Mouse (Mus musculus): ENCODE results near the gene Sel1l3. TPM values are rescaled to one million over a fixed set of nuclear protein-coding genes. Genes with fewer than 3 reads are reported as not detected.

Gene Sel1l3
- polyA plus RNA-seq, 1 experiment from 2014 or later, result 2.7 TPM

DNA sequence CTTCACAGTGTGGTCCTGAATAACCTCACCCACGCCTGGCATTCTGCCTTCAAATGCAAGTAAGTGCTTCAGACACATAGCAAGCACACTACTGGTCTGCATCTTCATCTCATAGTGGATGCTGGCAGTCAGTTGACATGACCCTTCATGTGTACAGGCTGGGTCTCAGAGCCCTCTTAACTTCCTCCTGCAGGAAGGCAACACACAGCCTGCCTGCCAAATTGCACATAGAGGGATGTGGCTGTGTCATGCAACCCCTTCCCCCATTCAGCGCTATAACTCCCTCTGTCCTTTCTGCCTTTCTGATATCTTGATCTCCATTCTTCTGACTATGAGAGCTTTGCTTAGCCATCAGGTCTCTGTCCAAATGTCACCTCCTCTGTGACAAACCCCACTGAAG lies 19.3 kb downstream of the Sel1l3 start:
- H3K9ac ChIP-seq (ENCODE audit: low read depth, low read length), result no peak overlapping the region
- DNase-seq (ENCODE audit: low spot score) (no peak), ATAC-seq (ENCODE audit: low FRiP score) (no peak)
- H3K9me3 ChIP-seq (ENCODE audit: control insufficient read depth, low read length), result no peaks in the 10 kb centered on the region
- H3K4me1 ChIP-seq (replicated peaks; ENCODE audit: control insufficient read depth, insufficient read depth, low read length), result no peaks in the 10 kb centered on the region
- no peaks in the 10 kb centered on the region for H3K27me3 ChIP-seq (ENCODE audit: control insufficient read depth, insufficient read depth, low read length)
- WGBS, result 86% methylated on average over 2 of the region's 2 CpGs
- H3K4me3 ChIP-seq (ENCODE audit: low read depth, low read length), result no peak overlapping the region
- no peaks in the 10 kb centered on the region for H3K36me3 ChIP-seq (ENCODE audit: control insufficient read depth, insufficient read depth, low read length)
- H3K27ac ChIP-seq (ENCODE audit: low read depth, low read length), result no peak overlapping the region
- H3K4me2 ChIP-seq (replicated peaks; ENCODE audit: low read depth, low read length), result no peak overlapping the region

DNA sequence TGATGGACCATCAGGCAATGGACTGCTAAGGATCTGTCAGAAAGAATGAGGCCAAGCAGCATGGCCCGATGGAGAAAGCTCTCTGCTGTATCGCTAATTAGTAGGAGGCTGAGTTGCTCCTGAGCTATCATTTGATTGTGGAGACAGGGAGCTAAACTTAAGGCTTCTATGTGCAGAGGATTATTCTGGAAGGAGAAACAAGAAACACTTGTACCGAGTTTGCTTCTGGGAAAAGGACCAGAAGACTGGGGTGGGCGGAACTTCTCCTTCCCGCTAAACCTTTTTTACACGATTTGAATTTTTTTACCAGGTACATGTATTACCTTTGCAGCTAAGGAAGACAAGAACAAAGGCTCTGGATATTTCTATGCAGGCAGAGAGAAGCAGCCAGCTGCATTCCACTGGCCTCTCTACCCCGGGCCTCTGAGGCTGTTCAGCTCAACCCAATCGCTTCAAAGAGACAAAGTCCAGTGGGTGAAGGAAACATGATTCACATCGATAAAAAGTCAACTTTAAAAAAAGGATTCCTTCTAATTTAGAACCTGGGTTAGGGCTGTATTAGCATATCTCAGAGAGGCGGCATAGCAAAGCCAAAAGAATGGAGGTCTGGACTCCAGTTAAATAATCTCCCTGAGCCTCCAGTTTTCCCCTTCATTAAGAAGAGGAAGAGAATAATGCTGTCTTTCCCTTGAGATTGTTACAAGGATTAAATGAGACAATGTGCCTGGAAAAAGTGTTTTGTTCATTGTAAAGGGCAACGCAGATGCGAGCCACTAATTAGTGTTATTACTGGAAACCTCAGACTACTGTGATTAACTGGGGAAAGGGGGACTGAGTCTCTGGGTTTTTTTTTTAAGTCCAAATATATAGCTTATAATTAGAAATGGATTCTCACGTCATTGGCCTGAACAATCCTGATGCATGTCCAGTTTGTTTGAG lies 20.4 kb downstream of the Sel1l3 start:
- no peak overlapping the region for H3K4me3 ChIP-seq (ENCODE audit: low read depth, low read length)
- no peak overlapping the region for H3K9ac ChIP-seq (ENCODE audit: low read depth, low read length)
- H3K4me2 ChIP-seq (replicated peaks; ENCODE audit: low read depth, low read length), result no peak overlapping the region
- DNase-seq (ENCODE audit: low spot score), result no peak
- no peak for ATAC-seq (ENCODE audit: low FRiP score)
- H3K27ac ChIP-seq (ENCODE audit: low read depth, low read length), result no peak overlapping the region
- no peaks in the 10 kb centered on the region for H3K4me1 ChIP-seq (replicated peaks; ENCODE audit: control insufficient read depth, insufficient read depth, low read length)
- H3K27me3 ChIP-seq (ENCODE audit: control insufficient read depth, insufficient read depth, low read length), result no peaks in the 10 kb centered on the region
- H3K36me3 ChIP-seq (ENCODE audit: control insufficient read depth, insufficient read depth, low read length), result no peaks in the 10 kb centered on the region
- 86% methylated on average over 13 of the region's 13 CpGs for WGBS
- H3K9me3 ChIP-seq (ENCODE audit: control insufficient read depth, low read length), result no peaks in the 10 kb centered on the region

DNA sequence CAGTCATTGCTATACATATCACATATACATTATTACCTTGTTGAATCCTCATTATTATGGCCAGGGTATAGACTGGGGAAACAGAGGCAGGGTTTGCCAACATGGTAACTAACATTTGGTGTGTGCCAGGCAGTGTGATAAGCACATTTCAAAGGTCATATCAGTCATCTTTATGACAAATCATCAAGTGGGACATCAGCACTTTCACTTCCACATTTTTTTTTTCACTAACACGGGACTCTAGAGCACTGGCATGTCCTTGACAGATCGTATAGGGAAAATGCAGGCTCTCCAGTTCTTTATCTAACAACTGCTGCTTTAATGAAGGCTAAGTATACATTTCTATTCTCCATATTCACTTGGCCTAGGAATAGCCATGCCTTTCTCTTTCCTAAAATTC lies 25.1 kb downstream of the Sel1l3 start:
- ATAC-seq (ENCODE audit: low FRiP score), result no peak
- no peak overlapping the region for H3K9ac ChIP-seq (ENCODE audit: low read depth, low read length)
- H3K9me3 ChIP-seq (ENCODE audit: control insufficient read depth, low read length), result no peaks in the 10 kb centered on the region
- H3K4me3 ChIP-seq (ENCODE audit: low read depth, low read length), result no peak overlapping the region
- no peak overlapping the region for H3K27ac ChIP-seq (ENCODE audit: low read depth, low read length)
- DNase-seq (ENCODE audit: low spot score), result no peak
- H3K4me2 ChIP-seq (replicated peaks; ENCODE audit: low read depth, low read length), result no peak overlapping the region
- 89% methylated on average over 2 of the region's 2 CpGs for WGBS
- no peaks in the 10 kb centered on the region for H3K36me3 ChIP-seq (ENCODE audit: control insufficient read depth, insufficient read depth, low read length)
- H3K27me3 ChIP-seq (ENCODE audit: control insufficient read depth, insufficient read depth, low read length), result no peaks in the 10 kb centered on the region
- H3K4me1 ChIP-seq (replicated peaks; ENCODE audit: control insufficient read depth, insufficient read depth, low read length), result no peaks in the 10 kb centered on the region

DNA sequence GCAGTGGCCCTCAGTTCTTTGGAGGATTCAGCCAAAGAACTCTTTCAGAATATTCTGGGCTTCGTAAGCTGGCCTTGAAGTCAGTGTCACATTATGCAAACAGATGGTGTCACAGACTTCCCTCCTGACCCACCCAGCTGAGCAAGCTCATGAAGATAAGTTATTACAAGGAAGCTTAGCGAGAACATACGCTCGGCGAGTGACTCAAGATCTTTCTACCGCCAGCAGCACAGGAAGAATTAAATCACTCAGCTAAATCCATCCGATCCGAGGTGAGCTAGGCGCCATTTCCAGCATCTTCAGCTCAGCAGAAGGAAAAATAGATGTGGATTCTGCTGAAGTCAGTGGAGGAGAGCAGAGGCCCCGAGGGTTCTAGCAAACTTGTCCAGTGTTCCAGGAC lies 26.5 kb downstream of the Sel1l3 start:
- H3K4me1 ChIP-seq (replicated peaks; ENCODE audit: control insufficient read depth, insufficient read depth, low read length), result no peaks in the 10 kb centered on the region
- H3K27me3 ChIP-seq (ENCODE audit: control insufficient read depth, insufficient read depth, low read length), result no peaks in the 10 kb centered on the region
- WGBS, result 82% methylated on average over 10 of the region's 10 CpGs
- H3K4me2 ChIP-seq (replicated peaks; ENCODE audit: low read depth, low read length), result no peak overlapping the region
- H3K9ac ChIP-seq (ENCODE audit: low read depth, low read length), result no peak overlapping the region
- H3K4me3 ChIP-seq (ENCODE audit: low read depth, low read length), result no peak overlapping the region
- H3K36me3 ChIP-seq (ENCODE audit: control insufficient read depth, insufficient read depth, low read length), result no peaks in the 10 kb centered on the region
- ATAC-seq (ENCODE audit: low FRiP score), result no peak
- H3K27ac ChIP-seq (ENCODE audit: low read depth, low read length), result no peak overlapping the region
- H3K9me3 ChIP-seq (ENCODE audit: control insufficient read depth, low read length), result no peaks in the 10 kb centered on the region
- DNase-seq (ENCODE audit: low spot score), result no peak

DNA sequence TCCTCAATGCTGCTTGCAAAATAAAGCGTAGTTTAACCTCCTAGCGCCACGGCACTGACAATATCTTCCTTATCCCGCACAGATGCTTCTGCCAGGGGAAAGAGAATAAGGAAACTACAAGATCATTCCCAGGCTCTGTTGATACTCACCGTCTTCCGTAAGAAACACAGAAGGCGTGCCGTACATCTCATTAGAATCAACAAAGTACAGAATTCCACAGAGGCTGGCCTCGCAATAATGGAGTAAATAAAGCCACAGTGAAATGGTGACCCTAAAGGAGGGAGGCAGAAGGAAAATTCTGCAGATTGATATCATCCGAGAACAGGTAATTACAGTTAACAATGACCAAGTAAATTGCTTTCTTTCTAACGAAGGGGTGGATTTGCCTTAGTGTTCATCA lies 27.9 kb downstream of the Sel1l3 start:
- H3K27me3 ChIP-seq (ENCODE audit: control insufficient read depth, insufficient read depth, low read length), result no peaks in the 10 kb centered on the region
- no peak overlapping the region for H3K9ac ChIP-seq (ENCODE audit: low read depth, low read length)
- H3K4me2 ChIP-seq (replicated peaks; ENCODE audit: low read depth, low read length), result no peak overlapping the region
- no peak overlapping the region for H3K4me3 ChIP-seq (ENCODE audit: low read depth, low read length)
- 84% methylated on average over 11 of the region's 11 CpGs for WGBS
- H3K36me3 ChIP-seq (ENCODE audit: control insufficient read depth, insufficient read depth, low read length), result no peaks in the 10 kb centered on the region
- no peak for DNase-seq (ENCODE audit: low spot score)
- H3K9me3 ChIP-seq (ENCODE audit: control insufficient read depth, low read length), result no peaks in the 10 kb centered on the region
- ATAC-seq (ENCODE audit: low FRiP score), result no peak
- H3K27ac ChIP-seq (ENCODE audit: low read depth, low read length), result no peak overlapping the region
- no peaks in the 10 kb centered on the region for H3K4me1 ChIP-seq (replicated peaks; ENCODE audit: control insufficient read depth, insufficient read depth, low read length)

DNA sequence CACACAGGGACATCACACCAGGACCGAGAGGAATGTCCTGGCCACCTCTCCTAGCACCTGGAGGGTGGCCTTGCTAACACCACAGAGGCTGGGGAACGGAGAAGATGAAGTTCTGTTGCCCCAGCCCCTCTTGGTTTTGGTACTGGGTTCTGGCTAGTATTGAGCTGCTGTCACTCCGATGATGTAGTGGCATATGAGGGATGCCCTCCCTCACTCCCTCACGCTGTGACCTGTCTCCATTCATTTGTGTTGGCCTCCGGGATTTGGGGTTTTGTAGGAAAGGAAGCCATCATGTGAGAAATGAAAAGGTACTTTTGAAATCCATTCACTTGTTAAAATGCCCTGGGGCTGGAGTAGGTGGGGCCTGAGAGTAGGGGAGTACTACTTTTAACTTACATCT lies 33.8 kb downstream of the Sel1l3 start:
- Histone ChIP-seq H3K9ac (ENCODE audit: low read depth, low read length) (no peak overlapping the region), H3K27ac (ENCODE audit: low read depth, low read length) (no peak overlapping the region), H3K36me3 (ENCODE audit: control insufficient read depth, insufficient read depth, low read length) (no peaks in the 10 kb centered on the region), H3K9me3 (ENCODE audit: control insufficient read depth, low read length) (no peaks in the 10 kb centered on the region), H3K4me2 (replicated peaks; ENCODE audit: low read depth, low read length) (no peak overlapping the region), H3K4me1 (replicated peaks; ENCODE audit: control insufficient read depth, insufficient read depth, low read length) (no peaks in the 10 kb centered on the region), H3K27me3 (ENCODE audit: control insufficient read depth, insufficient read depth, low read length) (no peaks in the 10 kb centered on the region), H3K4me3 (ENCODE audit: low read depth, low read length) (no peak overlapping the region)
- WGBS, result 81% methylated on average over 5 of the region's 5 CpGs
- ATAC-seq (ENCODE audit: low FRiP score), result no peak
- DNase-seq (ENCODE audit: low spot score), result no peak

DNA sequence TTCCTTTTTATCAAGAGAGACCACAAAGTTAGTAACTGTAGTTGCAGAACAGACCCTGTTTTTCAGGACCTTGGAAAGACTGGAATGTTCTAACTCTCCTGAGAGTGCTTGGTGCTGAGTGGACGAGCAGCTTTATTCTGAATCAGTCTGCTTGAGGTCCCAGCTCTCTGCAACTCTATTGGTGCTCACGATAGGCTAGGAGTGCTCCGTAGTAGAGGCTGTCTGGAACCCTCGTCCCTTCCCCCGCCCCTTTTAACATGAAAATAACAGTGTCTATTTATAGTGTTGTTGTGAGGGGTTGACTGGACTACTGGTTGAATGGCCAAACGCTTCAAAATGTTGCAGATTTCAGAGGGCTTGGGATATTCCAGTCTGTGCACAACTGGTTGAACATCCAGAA lies 37.0 kb downstream of the Sel1l3 start:
- Histone ChIP-seq H3K4me2 (replicated peaks; ENCODE audit: low read depth, low read length) (no peak overlapping the region), H3K27ac (ENCODE audit: low read depth, low read length) (no peak overlapping the region), H3K36me3 (ENCODE audit: control insufficient read depth, insufficient read depth, low read length) (no peaks in the 10 kb centered on the region), H3K4me3 (ENCODE audit: low read depth, low read length) (no peak overlapping the region), H3K27me3 (ENCODE audit: control insufficient read depth, insufficient read depth, low read length) (no peaks in the 10 kb centered on the region), H3K9ac (ENCODE audit: low read depth, low read length) (no peak overlapping the region), H3K4me1 (replicated peaks; ENCODE audit: control insufficient read depth, insufficient read depth, low read length) (no peaks in the 10 kb centered on the region), H3K9me3 (ENCODE audit: control insufficient read depth, low read length) (no peaks in the 10 kb centered on the region)
- DNase-seq (ENCODE audit: low spot score) (no peak), ATAC-seq (ENCODE audit: low FRiP score) (no peak)
- WGBS, result 57% methylated on average over 6 of the region's 6 CpGs

DNA sequence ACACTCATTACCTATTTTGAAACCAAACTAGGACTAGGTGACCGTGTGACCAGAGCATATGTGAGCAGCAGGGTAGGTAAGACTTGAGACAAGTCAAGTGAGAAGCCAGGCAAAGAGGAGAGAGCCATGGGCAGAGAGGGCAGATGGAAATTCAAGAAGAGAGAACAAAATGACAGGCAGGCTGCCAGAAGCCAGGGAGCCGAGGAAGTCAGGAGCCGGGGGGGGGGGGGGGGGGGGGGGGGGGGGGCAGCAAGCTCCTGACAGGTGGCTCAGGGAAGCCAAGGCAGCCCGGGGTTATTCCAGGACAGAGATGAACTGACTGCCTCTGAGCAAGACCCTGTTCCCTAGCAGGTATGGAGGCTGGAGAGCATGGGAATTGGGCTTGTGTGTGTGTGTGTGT lies 37.7 kb downstream of the Sel1l3 start:
- H3K9me3 ChIP-seq (ENCODE audit: control insufficient read depth, low read length), result no peaks in the 10 kb centered on the region
- no peaks in the 10 kb centered on the region for H3K27me3 ChIP-seq (ENCODE audit: control insufficient read depth, insufficient read depth, low read length)
- no peak overlapping the region for H3K4me3 ChIP-seq (ENCODE audit: low read depth, low read length)
- no peak overlapping the region for H3K4me2 ChIP-seq (replicated peaks; ENCODE audit: low read depth, low read length)
- no peaks in the 10 kb centered on the region for H3K4me1 ChIP-seq (replicated peaks; ENCODE audit: control insufficient read depth, insufficient read depth, low read length)
- no peak overlapping the region for H3K27ac ChIP-seq (ENCODE audit: low read depth, low read length)
- no peak overlapping the region for H3K9ac ChIP-seq (ENCODE audit: low read depth, low read length)
- 83% methylated on average over 2 of the region's 4 CpGs for WGBS
- no peak for ATAC-seq (ENCODE audit: low FRiP score)
- no peaks in the 10 kb centered on the region for H3K36me3 ChIP-seq (ENCODE audit: control insufficient read depth, insufficient read depth, low read length)
- DNase-seq (ENCODE audit: low spot score), result no peak

DNA sequence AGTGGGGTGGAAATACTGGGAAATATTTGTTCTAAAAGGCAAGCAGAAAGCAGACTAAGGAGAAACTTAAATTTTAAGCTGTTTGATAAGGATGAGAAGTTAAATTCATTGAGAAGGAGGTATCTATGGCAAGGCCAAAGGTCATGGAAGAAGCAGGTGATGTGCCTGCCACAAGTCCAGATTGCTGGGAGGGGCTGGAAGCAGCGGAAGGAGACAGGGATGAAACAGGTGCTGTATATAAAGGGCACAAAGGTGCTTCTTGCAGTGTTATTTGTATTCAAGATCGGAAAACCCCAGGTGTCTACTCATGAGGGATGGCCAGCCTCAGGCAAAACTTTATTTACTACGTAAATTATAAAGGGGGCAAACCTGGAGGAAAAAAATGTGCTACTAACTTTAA lies 38.5 kb downstream of the Sel1l3 start:
- Histone ChIP-seq H3K4me1 (replicated peaks; ENCODE audit: control insufficient read depth, insufficient read depth, low read length) (no peaks in the 10 kb centered on the region), H3K27me3 (ENCODE audit: control insufficient read depth, insufficient read depth, low read length) (no peaks in the 10 kb centered on the region), H3K27ac (ENCODE audit: low read depth, low read length) (no peak overlapping the region), H3K4me2 (replicated peaks; ENCODE audit: low read depth, low read length) (no peak overlapping the region), H3K9me3 (ENCODE audit: control insufficient read depth, low read length) (no peaks in the 10 kb centered on the region), H3K36me3 (ENCODE audit: control insufficient read depth, insufficient read depth, low read length) (no peaks in the 10 kb centered on the region), H3K9ac (ENCODE audit: low read depth, low read length) (no peak overlapping the region), H3K4me3 (ENCODE audit: low read depth, low read length) (no peak overlapping the region)
- no peak for ATAC-seq (ENCODE audit: low FRiP score)
- DNase-seq (ENCODE audit: low spot score), result no peak
- WGBS, result 88% methylated on average over 3 of the region's 3 CpGs
